Mouse (Mus musculus): ENCODE measurements around the gene Tbcd. TPM values are rescaled to one million over a fixed set of nuclear protein-coding genes. Genes with fewer than 3 reads are reported as not detected.
A peak's percentile ranks its signal among the peaks of the same experiment; 100 is the strongest.

Gene Tbcd
- polyA plus RNA-seq, 1 experiment, result 111 TPM

DNA sequence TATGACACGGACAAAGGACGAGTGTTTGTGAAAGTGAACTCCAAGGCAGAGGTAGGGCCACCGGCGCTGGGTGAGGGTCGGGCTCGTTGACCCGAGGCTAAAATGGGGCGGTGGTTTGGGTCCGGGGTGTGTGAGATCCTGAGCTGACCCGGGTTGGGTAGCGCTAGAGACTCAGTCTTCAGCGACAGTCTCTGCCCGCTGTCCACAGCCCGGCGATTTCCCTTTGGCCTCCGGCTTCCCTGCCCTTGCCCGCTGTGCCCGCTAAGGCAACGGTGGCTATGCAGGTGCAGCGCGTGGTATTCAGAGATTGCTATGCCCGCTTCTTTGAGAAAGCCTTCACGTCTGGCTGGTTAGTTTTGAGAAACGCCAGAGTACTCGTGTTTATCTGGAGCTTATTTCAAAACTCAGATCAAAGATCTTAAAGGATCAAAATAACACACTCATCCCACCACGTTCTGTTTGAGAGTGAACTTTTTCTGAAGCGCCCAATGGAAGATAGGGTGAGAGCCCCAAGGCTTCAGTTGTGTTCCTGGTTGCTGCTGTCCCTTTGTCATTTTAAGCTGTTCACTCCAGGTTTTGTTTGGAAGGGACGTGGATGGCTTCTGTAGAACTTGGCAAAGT is 30.1 kb upstream of the Tbcd start:
- peak overlapping the region; percentile 88 for H3K4me2 ChIP-seq (ENCODE audit: low read depth)
- H3K4me3 ChIP-seq, result peak overlapping the region; percentile 68
- TF ChIP-seq TCF3 (IDR thresholded peaks at IDR 0.05; ENCODE audit: insufficient read length, low read depth) (no peak), MYOG (IDR thresholded peaks at IDR 0.05; ENCODE audit: control insufficient read depth in 1 of 3, insufficient read depth in 1 of 3, insufficient read length in 2 of 3, low read depth in 2 of 3) (no peak), E2F4 (IDR thresholded peaks at IDR 0.05; ENCODE audit: insufficient read depth) (no peak), POLR2A (IDR thresholded peaks at IDR 0.05; ENCODE audit: insufficient read length, low read depth) (no peak), SRF (IDR thresholded peaks at IDR 0.05; ENCODE audit: control insufficient read depth, insufficient read length, low read depth) (no peak), POLR2AphosphoS2 (IDR thresholded peaks at IDR 0.05; ENCODE audit: insufficient read length, low read depth) (no peak), CEBPB (IDR thresholded peaks at IDR 0.05; ENCODE audit: insufficient read depth, poor library complexity, severe bottlenecking) (no peak), MYOD1 (IDR thresholded peaks at IDR 0.05; ENCODE audit: control insufficient read depth in 1 of 3, insufficient read length in 2 of 3, low read depth in 2 of 3) (no peak), TCF12 (IDR thresholded peaks at IDR 0.05; ENCODE audit: insufficient read depth, poor library complexity, severe bottlenecking) (no peak), REST (IDR thresholded peaks at IDR 0.05; ENCODE audit: insufficient read depth, insufficient read length) (no peak), MAX (IDR thresholded peaks at IDR 0.05; ENCODE audit: low read depth) (no peak)
- peaks cover 9% of the 10 kb centered on the region for H3K79me2 ChIP-seq (ENCODE audit: control insufficient read depth, insufficient read depth)
- no peaks in the 10 kb centered on the region for H3K36me3 ChIP-seq (ENCODE audit: control insufficient read depth, insufficient read depth)
- peak overlapping the region; percentile 88 for H3ac ChIP-seq (ENCODE audit: control insufficient read depth, insufficient read length)
- no peaks in the 10 kb centered on the region for H3K27me3 ChIP-seq (ENCODE audit: control insufficient read depth, insufficient read depth, insufficient read length)

DNA sequence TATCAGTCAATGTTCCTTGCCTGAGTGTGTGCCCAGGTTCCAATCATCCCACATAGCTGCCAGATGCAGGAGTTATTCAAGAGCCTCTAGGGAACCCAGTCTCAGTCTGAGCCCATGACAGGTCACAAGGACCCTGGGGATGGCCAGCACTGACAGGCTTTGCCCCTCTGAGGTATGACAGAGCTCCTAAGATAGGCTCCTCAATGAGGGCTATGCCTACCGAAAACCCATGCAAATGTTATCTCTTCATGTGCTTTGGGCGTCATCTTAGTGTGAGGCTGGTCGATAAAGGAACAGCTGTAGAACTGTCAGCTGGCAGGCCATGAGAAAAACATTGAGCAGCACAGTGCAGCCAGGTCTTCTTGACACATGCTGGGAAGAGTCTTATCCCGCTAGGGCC is 18.4 kb upstream of the Tbcd start:
- no peak overlapping the region for H3K4me3 ChIP-seq
- TF ChIP-seq MYOD1 (IDR thresholded peaks at IDR 0.05; ENCODE audit: control insufficient read depth in 1 of 3, insufficient read length in 2 of 3, low read depth in 2 of 3), result peak in 2 of 3 experiments; percentile 43 to 55
- no peak for TF ChIP-seq POLR2A (IDR thresholded peaks at IDR 0.05; ENCODE audit: insufficient read length, low read depth)
- TF ChIP-seq CEBPB (IDR thresholded peaks at IDR 0.05; ENCODE audit: insufficient read depth, poor library complexity, severe bottlenecking), result no peak
- no peak for TF ChIP-seq E2F4 (IDR thresholded peaks at IDR 0.05; ENCODE audit: insufficient read depth)
- no peak for TF ChIP-seq TCF3 (IDR thresholded peaks at IDR 0.05; ENCODE audit: insufficient read length, low read depth)
- TF ChIP-seq TCF12 (IDR thresholded peaks at IDR 0.05; ENCODE audit: insufficient read depth, poor library complexity, severe bottlenecking), result no peak
- no peak for TF ChIP-seq POLR2AphosphoS2 (IDR thresholded peaks at IDR 0.05; ENCODE audit: insufficient read length, low read depth)
- TF ChIP-seq USF1 (IDR thresholded peaks at IDR 0.05; ENCODE audit: low read depth), result no peak
- no peak for TF ChIP-seq REST (IDR thresholded peaks at IDR 0.05; ENCODE audit: insufficient read depth, insufficient read length)
- peak in 2 of 3 experiments; percentile 7 to 73 for TF ChIP-seq MYOG (IDR thresholded peaks at IDR 0.05; ENCODE audit: control insufficient read depth in 1 of 3, insufficient read depth in 1 of 3, insufficient read length in 2 of 3, low read depth in 2 of 3)
- TF ChIP-seq SRF (IDR thresholded peaks at IDR 0.05; ENCODE audit: control insufficient read depth, insufficient read length, low read depth), result no peak
- TF ChIP-seq MAX (IDR thresholded peaks at IDR 0.05; ENCODE audit: low read depth), result no peak
- no peaks in the 10 kb centered on the region for H3K27me3 ChIP-seq (ENCODE audit: control insufficient read depth, insufficient read depth, insufficient read length)
- H3K36me3 ChIP-seq (ENCODE audit: control insufficient read depth, insufficient read depth), result peaks cover 8% of the 10 kb centered on the region
- H3ac ChIP-seq (ENCODE audit: control insufficient read depth, insufficient read length), result no peak overlapping the region
- peak overlapping the region; percentile 19 for H3K4me2 ChIP-seq (ENCODE audit: low read depth)
- no peaks in the 10 kb centered on the region for H3K79me2 ChIP-seq (ENCODE audit: control insufficient read depth, insufficient read depth)

DNA sequence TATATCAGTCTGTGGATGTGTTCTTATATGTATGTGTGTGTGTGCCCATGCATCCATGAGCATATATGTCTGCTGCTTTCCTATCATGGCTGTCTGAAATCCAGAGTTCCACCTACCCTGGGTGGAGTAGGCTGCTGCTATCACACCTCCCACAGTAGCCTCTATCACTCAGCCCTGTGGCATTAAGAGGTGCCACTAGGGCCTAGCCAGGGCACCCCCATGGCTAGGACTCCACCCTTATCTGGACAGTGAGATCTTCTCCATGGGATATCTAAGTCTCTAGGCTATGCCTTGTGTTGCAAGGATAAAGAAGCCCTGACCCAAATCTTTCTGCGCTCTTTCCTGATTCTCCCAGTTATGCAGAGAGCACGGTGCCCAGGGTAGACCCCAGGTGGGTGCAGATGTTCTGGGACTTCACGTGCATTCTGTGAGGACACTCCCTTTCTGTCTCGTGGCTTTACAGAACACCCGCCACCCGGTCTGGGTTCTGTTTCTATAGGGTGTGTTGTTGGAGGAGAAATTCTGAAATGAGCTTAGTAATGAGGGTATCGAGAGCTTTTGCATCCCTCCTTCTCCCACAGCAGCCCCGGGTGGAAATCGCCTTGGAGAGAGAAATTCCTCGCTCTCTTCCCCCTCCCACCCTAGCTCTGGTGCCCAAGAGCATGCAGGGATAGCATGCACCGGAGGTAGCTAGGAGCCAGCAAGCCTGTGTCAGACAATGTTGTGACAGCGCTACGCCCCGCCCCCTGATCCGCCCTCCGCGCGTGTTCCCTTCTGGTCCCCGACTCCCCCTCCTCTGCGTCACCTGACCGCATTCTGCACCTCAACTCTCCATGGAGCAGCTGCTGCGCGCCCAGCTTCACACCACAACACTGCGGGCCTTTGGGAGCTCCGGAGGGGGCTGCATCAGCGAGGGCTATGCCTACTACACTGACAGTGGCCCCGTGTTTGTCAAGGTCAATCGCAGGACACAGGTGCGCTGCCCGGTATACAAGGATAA is 17.3 kb upstream of the Tbcd start, which contains the start of gene Fn3k:
Gene Fn3k (plus strand): TSS at position 758 of the 1,000 bp plus-strand sequence.
- H3K36me3 ChIP-seq (ENCODE audit: control insufficient read depth, insufficient read depth), result peaks cover 8% of the 10 kb centered on the region

DNA sequence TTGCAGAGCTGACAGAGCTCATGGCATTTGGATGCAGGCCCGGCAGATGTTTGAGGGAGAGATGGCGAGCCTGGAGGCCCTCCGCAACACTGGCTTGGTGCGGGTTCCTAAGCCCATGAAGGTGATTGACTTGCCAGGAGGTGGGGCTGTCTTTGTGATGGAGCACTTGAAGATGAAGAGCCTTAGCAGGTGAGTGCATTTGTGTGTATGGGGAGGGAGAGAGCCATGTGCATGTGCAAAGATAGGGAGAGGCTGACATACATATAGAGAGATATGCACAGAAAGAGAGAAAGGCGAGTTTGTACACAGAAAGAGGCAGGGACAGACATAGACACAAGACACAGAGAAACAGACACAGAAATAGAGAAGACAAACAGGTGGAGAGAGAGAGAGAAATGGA is 14.5 kb upstream of the Tbcd start:
- Histone ChIP-seq H3K79me2 (ENCODE audit: control insufficient read depth, insufficient read depth) (no peaks in the 10 kb centered on the region), H3K36me3 (ENCODE audit: control insufficient read depth, insufficient read depth) (no peaks in the 10 kb centered on the region), H3ac (ENCODE audit: control insufficient read depth, insufficient read length) (no peak overlapping the region), H3K4me3 (no peak overlapping the region), H3K4me2 (ENCODE audit: low read depth) (no peak overlapping the region), H3K27me3 (ENCODE audit: control insufficient read depth, insufficient read depth, insufficient read length) (no peaks in the 10 kb centered on the region)
- TF ChIP-seq CEBPB (IDR thresholded peaks at IDR 0.05; ENCODE audit: insufficient read depth, poor library complexity, severe bottlenecking), result no peak
- TF ChIP-seq POLR2AphosphoS2 (IDR thresholded peaks at IDR 0.05; ENCODE audit: insufficient read length, low read depth), result no peak
- no peak for TF ChIP-seq MYOG (IDR thresholded peaks at IDR 0.05; ENCODE audit: control insufficient read depth in 1 of 3, insufficient read depth in 1 of 3, insufficient read length in 2 of 3, low read depth in 2 of 3)
- no peak for TF ChIP-seq E2F4 (IDR thresholded peaks at IDR 0.05; ENCODE audit: insufficient read depth)
- TF ChIP-seq POLR2A (IDR thresholded peaks at IDR 0.05; ENCODE audit: insufficient read length, low read depth), result no peak
- no peak for TF ChIP-seq REST (IDR thresholded peaks at IDR 0.05; ENCODE audit: insufficient read depth, insufficient read length)
- TF ChIP-seq MYOD1 (IDR thresholded peaks at IDR 0.05; ENCODE audit: control insufficient read depth in 1 of 3, insufficient read length in 2 of 3, low read depth in 2 of 3), result no peak
- TF ChIP-seq TCF12 (IDR thresholded peaks at IDR 0.05; ENCODE audit: insufficient read depth, poor library complexity, severe bottlenecking), result no peak
- no peak for TF ChIP-seq TCF3 (IDR thresholded peaks at IDR 0.05; ENCODE audit: insufficient read length, low read depth)
- no peak for TF ChIP-seq SRF (IDR thresholded peaks at IDR 0.05; ENCODE audit: control insufficient read depth, insufficient read length, low read depth)

More for the DNA sequence above, 17.3 kb upstream of the Tbcd start, which contains the start of gene Fn3k:
- H3ac ChIP-seq (ENCODE audit: control insufficient read depth, insufficient read length), result no peak within 1 kb of the TSS
- TF ChIP-seq CEBPB (IDR thresholded peaks at IDR 0.05; ENCODE audit: insufficient read depth, poor library complexity, severe bottlenecking), result no peak
- no peak for TF ChIP-seq REST (IDR thresholded peaks at IDR 0.05; ENCODE audit: insufficient read depth, insufficient read length)
- TF ChIP-seq SRF (IDR thresholded peaks at IDR 0.05; ENCODE audit: control insufficient read depth, insufficient read length, low read depth), result no peak
- peak; percentile 32 for TF ChIP-seq POLR2A (IDR thresholded peaks at IDR 0.05; ENCODE audit: insufficient read length, low read depth)
- TF ChIP-seq USF1 (IDR thresholded peaks at IDR 0.05; ENCODE audit: low read depth), result peak; percentile 46
- peak; percentile 31 for TF ChIP-seq POLR2AphosphoS2 (IDR thresholded peaks at IDR 0.05; ENCODE audit: insufficient read length, low read depth)
- peak in 2 of 3 experiments; percentile 77 to 87 for TF ChIP-seq MYOD1 (IDR thresholded peaks at IDR 0.05; ENCODE audit: control insufficient read depth in 1 of 3, insufficient read length in 2 of 3, low read depth in 2 of 3)
- no peak for TF ChIP-seq TCF12 (IDR thresholded peaks at IDR 0.05; ENCODE audit: insufficient read depth, poor library complexity, severe bottlenecking)
- TF ChIP-seq MYOG (IDR thresholded peaks at IDR 0.05; ENCODE audit: control insufficient read depth in 1 of 3, insufficient read depth in 1 of 3, insufficient read length in 2 of 3, low read depth in 2 of 3), result peak in 2 of 3 experiments; percentile 69 to 93
- TF ChIP-seq TCF3 (IDR thresholded peaks at IDR 0.05; ENCODE audit: insufficient read length, low read depth), result peak; percentile 17
- H3K4me3 ChIP-seq, result peak within 1 kb of the TSS; percentile 4
- no peaks in the 10 kb centered on the region for H3K79me2 ChIP-seq (ENCODE audit: control insufficient read depth, insufficient read depth)
- H3K27me3 ChIP-seq (ENCODE audit: control insufficient read depth, insufficient read depth, insufficient read length), result no peaks in the 10 kb centered on the region
- H3K4me2 ChIP-seq (ENCODE audit: low read depth), result peak within 1 kb of the TSS; percentile 90
